Mouse (Mus musculus): ENCODE data around the gene Rap1gds1. TPM values are rescaled to one million over a fixed set of nuclear protein-coding genes. Genes with fewer than 3 reads are reported as not detected.

Rap1gds1 gene
- total RNA-seq, 2 experiments from 2014 or later: 33.7 to 41.3 TPM

DNA sequence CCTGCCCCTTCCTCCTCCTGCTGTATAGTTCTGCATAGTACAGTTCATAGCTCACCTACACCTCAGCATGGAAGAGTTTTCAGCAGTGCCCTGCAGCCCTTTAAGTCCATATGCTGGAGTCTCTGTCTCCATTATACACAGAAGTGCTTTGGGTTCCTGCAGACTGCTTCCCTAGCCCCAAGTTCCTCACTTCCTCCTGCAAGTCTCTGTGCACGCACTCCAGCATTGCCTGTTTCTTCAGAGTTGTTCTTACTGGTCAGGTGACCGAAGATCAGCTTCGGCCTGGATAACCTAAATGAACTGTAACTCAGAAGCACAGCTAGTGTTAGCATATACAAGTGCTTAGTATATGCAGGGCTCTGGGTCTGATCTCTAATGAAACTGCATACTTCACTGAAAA, 12.9 kb downstream of the Rap1gds1 start:
- no peak for DNase-seq (ENCODE audit: low spot score in 2 of 2)

- DNase-seq (ENCODE audit: low spot score in 2 of 2): no peak
These were observed 26.0 kb downstream of the Rap1gds1 start for GRCm38 (mm10) chr3:139048701-139049622.

- no peak for DNase-seq (ENCODE audit: low spot score in 2 of 2)
These were observed 32.6 kb downstream of the Rap1gds1 start for GRCm38 (mm10) chr3:139042433-139042854.

DNA sequence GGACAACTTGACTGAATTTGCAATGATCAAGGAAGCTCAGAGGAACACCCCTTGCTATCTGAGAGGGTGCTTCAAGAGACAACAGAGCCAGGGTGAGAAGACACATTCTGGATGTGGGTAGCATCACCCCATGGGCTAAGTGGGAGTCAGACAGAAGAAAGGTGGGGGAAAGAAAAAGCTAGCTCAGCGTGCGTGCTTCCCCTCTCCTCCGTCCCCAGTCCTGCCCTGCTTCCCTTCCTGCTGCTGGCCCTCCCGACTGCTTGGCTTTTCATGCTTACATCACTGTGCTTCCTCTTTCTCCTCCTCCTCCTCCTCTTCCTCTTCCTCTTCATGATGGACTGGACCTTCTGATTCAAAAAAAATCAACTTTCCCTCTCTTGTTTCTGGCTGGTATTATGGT, 33.1 kb downstream of the Rap1gds1 start:
- no peak for DNase-seq (ENCODE audit: low spot score in 2 of 2)

- no peak for DNase-seq (ENCODE audit: low spot score in 2 of 2)
These were observed 38.0 kb downstream of the Rap1gds1 start for GRCm38 (mm10) chr3:139037030-139037429.

DNA sequence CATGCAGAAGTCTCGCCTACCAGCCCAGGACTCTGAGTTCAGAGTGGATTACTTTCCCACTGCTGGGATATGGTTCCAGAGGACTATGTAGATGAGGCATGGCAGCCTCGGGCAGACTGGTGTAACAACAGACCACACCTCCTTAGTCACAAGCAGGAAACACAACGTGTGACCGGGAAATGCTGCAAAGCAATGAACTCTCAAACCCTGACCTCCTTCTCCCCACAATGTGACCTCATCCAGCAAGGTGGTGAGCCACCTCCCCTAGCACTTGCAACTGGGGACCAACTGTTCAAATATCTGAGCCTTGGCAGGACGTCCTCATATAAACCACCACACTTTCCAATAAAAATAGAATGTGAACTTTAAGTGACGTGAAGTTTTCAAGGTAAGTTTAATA, 41.8 kb downstream of the Rap1gds1 start:
- no peak for DNase-seq (ENCODE audit: low spot score in 2 of 2)

GRCm38 (mm10) chr3:139030644-139031227, 44.3 kb downstream of the Rap1gds1 start:
- no peak for DNase-seq (ENCODE audit: low spot score in 2 of 2)

GRCm38 (mm10) chr3:139025077-139025476, 49.9 kb downstream of the Rap1gds1 start:
- DNase-seq (ENCODE audit: low spot score in 2 of 2): no peak

GRCm38 (mm10) chr3:139023585-139023984, 51.4 kb downstream of the Rap1gds1 start:
- DNase-seq (ENCODE audit: low spot score in 2 of 2): no peak

- DNase-seq (ENCODE audit: low spot score in 2 of 2): no peak
These were observed 62.6 kb downstream of the Rap1gds1 start for GRCm38 (mm10) chr3:139012352-139012751.

- DNase-seq (ENCODE audit: low spot score in 2 of 2): no peak
These were observed 69.3 kb downstream of the Rap1gds1 start for GRCm38 (mm10) chr3:139005669-139006068.

DNA sequence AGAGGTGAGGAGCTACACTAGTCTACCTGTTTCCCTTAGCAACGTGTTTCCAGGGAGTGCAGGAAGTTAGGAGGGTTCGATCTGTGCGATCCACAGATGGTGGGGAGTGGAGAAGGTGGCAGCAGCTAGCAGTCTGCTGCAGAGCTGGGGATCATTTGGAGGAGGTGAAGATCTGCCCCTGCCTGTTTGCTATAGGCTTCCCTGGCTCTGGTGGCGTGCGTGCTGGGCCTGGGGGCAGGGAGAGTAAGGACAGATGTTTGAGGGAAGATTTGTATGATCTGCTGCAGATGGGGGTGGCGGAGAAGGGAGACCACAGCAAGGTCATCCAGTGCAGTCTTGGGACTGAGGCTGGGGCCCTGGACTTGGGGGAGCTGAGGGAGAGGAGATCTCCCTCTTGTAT, 72.2 kb downstream of the Rap1gds1 start:
- DNase-seq (ENCODE audit: low spot score in 2 of 2): no peak

DNA sequence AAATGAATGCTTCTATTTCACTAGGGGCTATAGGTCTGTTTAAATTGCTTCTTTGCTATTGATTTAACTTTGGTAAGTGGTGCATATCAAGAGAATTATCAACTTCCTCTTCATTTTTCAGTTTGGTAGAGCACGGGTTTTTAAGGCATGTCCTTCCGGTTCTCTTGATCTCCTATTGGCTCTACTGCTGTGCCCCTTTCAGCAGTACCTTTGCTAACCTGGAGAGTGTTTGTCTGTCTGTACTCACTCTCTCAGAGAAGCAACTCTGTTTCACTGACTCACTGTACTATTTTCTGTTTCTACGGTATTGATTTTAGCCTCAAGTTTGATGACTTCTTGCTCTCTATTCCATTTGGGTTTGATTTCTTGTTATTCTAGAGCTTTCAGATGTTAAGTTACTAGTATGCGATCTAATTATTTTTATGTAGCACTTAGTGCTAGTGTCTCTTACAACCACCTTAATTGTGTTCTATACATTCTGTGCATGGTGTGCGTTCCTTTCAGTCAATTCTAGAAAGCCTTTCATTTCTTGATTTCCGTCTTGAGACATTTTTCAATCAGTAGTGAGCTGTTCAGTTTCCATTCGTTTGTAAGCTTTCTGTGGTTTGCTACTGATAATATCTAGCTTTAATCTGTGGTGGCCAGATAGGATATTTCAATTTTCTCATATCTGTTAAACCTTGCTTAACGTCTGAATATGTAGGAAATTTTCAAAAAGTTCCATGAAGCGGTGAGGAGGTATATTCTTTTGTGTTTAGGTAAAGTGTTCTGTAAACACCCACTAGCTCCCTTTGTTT, 74.7 kb downstream of the Rap1gds1 start:
- no peak for DNase-seq (ENCODE audit: low spot score in 2 of 2)

- DNase-seq (ENCODE audit: low spot score in 2 of 2): no peak
These were observed 81.5 kb downstream of the Rap1gds1 start for GRCm38 (mm10) chr3:138993473-138993872.

DNA sequence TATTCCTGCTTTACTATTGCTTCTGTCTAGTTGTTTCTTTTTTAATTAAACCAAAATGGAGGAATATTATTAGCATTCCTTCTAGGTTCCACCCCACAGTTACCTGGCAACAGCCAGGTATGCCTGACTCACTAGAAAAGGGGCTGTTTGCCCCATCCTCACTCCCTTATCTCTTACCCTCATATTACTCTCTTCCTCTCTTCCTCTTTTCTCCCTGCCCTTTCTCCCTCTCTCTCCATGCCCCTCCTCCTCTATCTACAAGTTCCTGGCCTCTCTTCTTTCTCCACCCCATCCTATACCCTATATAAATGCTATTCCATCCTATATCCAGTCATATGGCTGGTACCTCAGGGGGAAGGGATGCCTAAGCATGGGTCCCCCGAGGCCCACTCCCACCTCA, 83.6 kb downstream of the Rap1gds1 start:
- no peak for DNase-seq (ENCODE audit: low spot score in 2 of 2)

DNA sequence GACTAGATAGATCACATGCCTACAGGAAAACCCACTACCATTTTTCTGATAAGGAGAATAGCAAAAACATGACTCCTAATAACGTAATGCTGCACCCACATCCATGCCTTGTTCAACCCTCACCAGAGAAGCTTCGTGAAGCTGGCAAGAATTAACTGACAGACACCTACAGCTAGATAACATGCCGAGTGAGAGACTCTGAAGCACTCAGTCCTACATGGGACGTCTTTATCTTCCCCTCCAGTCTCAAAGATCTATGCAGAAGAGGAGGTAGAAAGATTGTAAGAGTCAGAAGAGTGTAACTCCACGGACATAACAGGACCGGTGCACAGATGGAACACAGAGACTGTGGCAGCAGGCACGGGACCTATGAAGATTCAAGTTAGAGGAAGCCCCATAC, 85.9 kb downstream of the Rap1gds1 start:
- no peak for DNase-seq (ENCODE audit: low spot score in 2 of 2)

DNA sequence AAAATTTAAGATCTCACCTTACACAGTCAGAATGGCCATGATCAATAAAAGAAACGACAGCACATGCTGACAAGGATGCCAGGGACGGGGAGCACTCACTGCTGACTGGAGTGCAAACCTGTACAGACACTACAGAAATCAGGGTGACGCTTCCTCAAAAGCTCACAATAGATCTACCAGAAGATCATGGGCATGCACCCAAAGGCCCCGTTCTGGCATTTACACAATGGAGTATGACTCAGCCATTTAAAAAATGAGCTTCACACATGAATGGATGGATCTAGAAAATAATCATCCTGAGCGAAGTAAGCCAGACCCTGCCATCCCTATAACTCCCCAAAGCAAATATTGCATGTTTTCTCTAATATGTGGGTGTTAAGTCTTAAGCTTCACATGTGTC, 87.0 kb downstream of the Rap1gds1 start:
- DNase-seq (ENCODE audit: low spot score in 2 of 2): no peak

DNA sequence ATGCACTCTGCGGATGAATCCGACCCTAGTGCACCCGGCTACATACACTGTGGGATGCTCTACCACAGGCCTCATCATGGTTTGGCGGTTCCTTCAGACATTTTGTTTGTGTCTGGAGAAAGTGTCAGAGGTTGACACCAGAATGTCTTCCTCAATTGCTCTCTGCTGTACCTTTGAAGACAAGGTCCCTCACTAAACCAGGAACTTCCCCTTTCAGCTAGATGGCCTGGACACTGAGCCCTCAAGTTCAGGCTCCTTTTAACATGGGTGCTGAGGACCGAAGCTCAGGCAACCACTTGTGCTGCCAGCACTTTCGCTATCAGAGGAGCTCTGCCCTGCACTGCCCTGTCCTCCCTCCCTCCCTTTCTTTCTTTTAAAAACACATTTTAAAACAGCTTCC, 92.8 kb downstream of the Rap1gds1 start:
- no peak for DNase-seq (ENCODE audit: low spot score in 2 of 2)

- no peak for DNase-seq (ENCODE audit: low spot score in 2 of 2)
These were observed 97.6 kb downstream of the Rap1gds1 start for GRCm38 (mm10) chr3:138977413-138977812.

- no peak for DNase-seq (ENCODE audit: low spot score in 2 of 2)
These were observed 107.4 kb downstream of the Rap1gds1 start for GRCm38 (mm10) chr3:138967627-138968026.

- no peak for DNase-seq (ENCODE audit: low spot score in 2 of 2)
These were observed 116.5 kb downstream of the Rap1gds1 start for GRCm38 (mm10) chr3:138958527-138958926.

GRCm38 (mm10) chr3:138955220-138955619, 119.8 kb downstream of the Rap1gds1 start:
- no peak for DNase-seq (ENCODE audit: low spot score in 2 of 2)

Data from gastrocnemius, postnatal 4 days (tissue).